Mouse (Mus musculus): ENCODE results near the gene Neurod4. TPM values are rescaled to one million over a fixed set of nuclear protein-coding genes. Genes with fewer than 3 reads are reported as not detected.

The Neurod4 gene
- polyA plus RNA-seq (2011; ENCODE audit: insufficient read depth, insufficient read length, low replicate concordance, missing spikeins): not detected in 2 replicates

DNA sequence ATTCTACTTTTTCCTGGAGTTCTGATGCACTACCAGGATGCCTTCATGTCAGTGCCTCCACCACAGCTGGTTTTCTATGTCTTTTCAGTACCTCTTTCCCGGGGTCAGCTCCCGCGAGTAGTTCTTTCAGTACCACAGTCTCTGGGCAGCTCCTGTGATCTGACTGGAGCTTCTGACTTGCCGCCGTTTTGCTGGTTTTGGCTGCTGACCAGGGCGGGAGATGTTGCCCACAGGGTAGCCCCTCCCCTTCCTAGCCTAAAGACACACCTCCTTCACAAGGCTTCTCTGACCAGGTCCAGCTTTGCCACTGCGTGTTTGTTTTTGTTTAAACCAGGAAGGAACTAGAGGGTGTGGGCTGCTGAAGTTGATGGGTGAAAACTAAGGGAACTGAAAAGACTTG lies at the start of gene Neurod4:
Gene Neurod4, minus strand, starts transcription at position 175 of the 400 bp plus-strand sequence.
- Histone ChIP-seq H3K4me1 (ENCODE audit: control insufficient read depth, insufficient read depth, low read length) (no peaks in the 10 kb centered on the region), H3K27ac (ENCODE audit: control insufficient read depth, insufficient read depth, low read depth, low read length, poor library complexity) (no peak within 1 kb of the TSS), H3K4me3 (replicated peaks; ENCODE audit: control insufficient read depth, low read depth, low read length) (no peak within 1 kb of the TSS)
- TF ChIP-seq CTCF (IDR thresholded peaks at IDR 0.05; ENCODE audit: control insufficient read depth, insufficient read depth, low read length) (no peak), POLR2A (IDR thresholded peaks at IDR 0.05; ENCODE audit: borderline replicate concordance, control insufficient read depth, low read depth, low read length) (no peak)
- 1% methylated on average over 7 of the region's 7 CpGs for WGBS

DNA sequence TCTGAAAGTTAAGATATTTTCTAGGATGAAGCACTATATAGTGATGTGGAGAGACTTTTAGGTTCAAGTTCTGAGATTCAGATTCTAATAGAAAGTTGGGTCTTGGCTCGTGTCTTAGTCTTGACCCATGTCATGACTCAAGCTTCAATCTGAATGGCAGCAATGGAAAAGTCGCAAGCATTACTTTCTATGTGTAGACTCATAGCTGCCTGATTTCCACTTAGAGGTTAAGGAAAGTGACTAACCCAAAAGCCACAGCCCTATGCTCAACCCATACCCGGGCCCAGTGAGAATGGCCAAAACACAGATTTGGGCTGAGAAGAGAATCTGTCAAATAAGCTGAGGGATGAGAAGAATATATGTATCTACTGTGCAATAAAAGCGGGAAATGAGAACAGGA lies 44.2 kb upstream of the Neurod4 start:
- no peak overlapping the region for H3K4me3 ChIP-seq (replicated peaks; ENCODE audit: control insufficient read depth, low read depth, low read length)
- no peaks in the 10 kb centered on the region; the same call in 1 of the 2 replicates for H3K4me1 ChIP-seq (ENCODE audit: control insufficient read depth, insufficient read depth, low read length)
- WGBS: 40% methylated on average over 4 of the region's 4 CpGs
- TF ChIP-seq POLR2A (IDR thresholded peaks at IDR 0.05; ENCODE audit: borderline replicate concordance, control insufficient read depth, low read depth, low read length): no peak
- no peak overlapping the region for H3K27ac ChIP-seq (ENCODE audit: control insufficient read depth, insufficient read depth, low read depth, low read length, poor library complexity)

DNA sequence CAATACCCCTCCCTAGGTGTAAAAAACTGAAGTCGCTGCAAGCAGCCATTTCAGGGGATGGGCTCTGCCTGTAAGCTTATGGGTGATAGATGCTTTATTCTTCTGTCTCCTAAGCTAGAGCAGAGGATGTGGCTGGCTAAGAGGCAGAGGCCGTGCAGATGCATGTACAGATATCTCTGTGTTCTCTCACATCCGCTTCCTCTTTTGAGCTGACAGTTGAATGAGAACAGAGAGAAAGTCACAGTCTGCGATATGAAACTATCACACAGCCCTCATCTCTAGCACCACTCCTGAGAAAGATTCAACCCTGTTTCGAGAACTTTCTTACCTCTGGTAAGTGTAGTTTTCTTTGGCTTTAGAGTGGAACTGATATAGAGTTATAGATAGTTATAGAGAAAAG lies 42.6 kb upstream of the Neurod4 start, which contains the start of gene Tespa1:
Gene Tespa1, plus strand, starts transcription at position 234 of the 400 bp plus-strand sequence.
- Histone ChIP-seq H3K27ac (ENCODE audit: control insufficient read depth, insufficient read depth, low read depth, low read length, poor library complexity) (no peak within 1 kb of the TSS), H3K4me1 (ENCODE audit: control insufficient read depth, insufficient read depth, low read length) (no peaks in the 10 kb centered on the region; the same call in 1 of the 2 replicates), H3K4me3 (replicated peaks; ENCODE audit: control insufficient read depth, low read depth, low read length) (no peak within 1 kb of the TSS)
- TF ChIP-seq POLR2A (IDR thresholded peaks at IDR 0.05; ENCODE audit: borderline replicate concordance, control insufficient read depth, low read depth, low read length) (no peak), CTCF (IDR thresholded peaks at IDR 0.05; ENCODE audit: control insufficient read depth, insufficient read depth, low read length) (no peak)
- WGBS: 3% methylated on average over 5 of the region's 5 CpGs

DNA sequence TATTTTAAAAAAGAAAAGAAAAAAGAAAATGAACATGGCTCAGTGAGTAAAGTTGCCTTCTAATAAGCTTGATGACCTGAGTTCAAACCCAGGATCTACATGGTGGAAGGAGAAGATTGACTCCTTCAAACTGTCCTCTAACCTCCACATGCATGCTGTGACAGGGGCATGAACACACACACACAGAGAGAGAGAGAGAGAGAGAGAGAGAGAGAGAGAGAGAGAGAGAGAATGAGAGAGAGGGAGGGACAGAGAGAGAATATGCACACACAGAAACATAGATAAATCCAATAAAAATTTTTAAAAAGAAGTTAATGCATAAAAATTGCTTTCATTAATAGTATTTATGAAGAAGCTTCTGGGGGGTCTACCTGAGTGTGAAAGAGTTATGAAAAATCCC lies 42.0 kb upstream of the Neurod4 start:
- Histone ChIP-seq H3K27ac (ENCODE audit: control insufficient read depth, insufficient read depth, low read depth, low read length, poor library complexity) (no peak overlapping the region), H3K4me1 (ENCODE audit: control insufficient read depth, insufficient read depth, low read length) (no peaks in the 10 kb centered on the region; the same call in 1 of the 2 replicates)
- TF ChIP-seq POLR2A (IDR thresholded peaks at IDR 0.05; ENCODE audit: borderline replicate concordance, control insufficient read depth, low read depth, low read length) (no peak), CTCF (IDR thresholded peaks at IDR 0.05; ENCODE audit: control insufficient read depth, insufficient read depth, low read length) (no peak)

DNA sequence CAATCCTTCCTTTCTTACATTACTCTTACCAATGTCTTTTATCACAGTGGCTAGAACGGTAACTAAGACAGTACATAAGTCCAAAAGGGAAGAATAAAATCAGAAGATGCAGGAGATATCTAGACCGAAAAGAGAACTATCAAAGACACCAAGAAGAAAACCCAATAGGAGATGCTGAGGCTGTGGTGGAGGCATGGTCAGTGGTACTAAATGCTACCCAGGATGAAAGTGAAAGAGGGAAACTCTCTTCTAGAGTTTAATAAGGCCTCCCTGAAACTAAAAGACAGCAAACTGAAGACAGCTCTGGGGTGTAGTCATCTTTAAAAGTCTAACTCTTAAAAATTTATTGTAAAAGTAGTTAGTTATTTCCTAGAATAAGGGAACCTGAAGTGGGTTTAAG lies 40.7 kb upstream of the Neurod4 start:
- Histone ChIP-seq H3K4me1 (ENCODE audit: control insufficient read depth, insufficient read depth, low read length) (no peaks in the 10 kb centered on the region; the same call in 1 of the 2 replicates), H3K4me3 (replicated peaks; ENCODE audit: control insufficient read depth, low read depth, low read length) (no peak overlapping the region), H3K27ac (ENCODE audit: control insufficient read depth, insufficient read depth, low read depth, low read length, poor library complexity) (no peak overlapping the region)
- TF ChIP-seq POLR2A (IDR thresholded peaks at IDR 0.05; ENCODE audit: borderline replicate concordance, control insufficient read depth, low read depth, low read length) (no peak), CTCF (IDR thresholded peaks at IDR 0.05; ENCODE audit: control insufficient read depth, insufficient read depth, low read length) (no peak)
- WGBS: 48% methylated on average over 2 of the region's 2 CpGs

More for the DNA sequence above, 42.0 kb upstream of the Neurod4 start:
- no peak overlapping the region for H3K4me3 ChIP-seq (replicated peaks; ENCODE audit: control insufficient read depth, low read depth, low read length)

DNA sequence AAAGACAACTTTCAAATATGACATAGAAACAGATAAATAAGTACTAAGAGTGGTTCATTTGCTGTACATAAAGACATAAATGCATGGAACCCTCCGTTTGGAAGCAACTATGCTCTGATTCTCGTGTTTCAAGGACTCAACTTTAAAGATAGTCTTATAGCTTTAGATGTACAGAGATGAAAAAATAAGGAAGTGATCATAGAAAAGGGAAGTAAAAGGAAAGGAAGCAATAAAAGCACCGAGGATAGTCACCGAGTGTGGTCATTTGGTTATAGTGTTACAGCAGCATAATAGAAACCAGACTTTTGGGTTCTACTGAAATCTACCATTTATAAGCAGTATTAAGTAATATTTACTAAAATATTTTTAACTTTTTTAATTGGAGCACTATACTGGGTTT lies 38.7 kb upstream of the Neurod4 start:
- no peak overlapping the region for H3K4me3 ChIP-seq (replicated peaks; ENCODE audit: control insufficient read depth, low read depth, low read length)
- H3K27ac ChIP-seq (ENCODE audit: control insufficient read depth, insufficient read depth, low read depth, low read length, poor library complexity): no peak overlapping the region
- 7% methylated on average over 4 of the region's 4 CpGs for WGBS
- H3K4me1 ChIP-seq (ENCODE audit: control insufficient read depth, insufficient read depth, low read length): no peaks in the 10 kb centered on the region; the same call in 1 of the 2 replicates
- TF ChIP-seq CTCF (IDR thresholded peaks at IDR 0.05; ENCODE audit: control insufficient read depth, insufficient read depth, low read length): no peak
- no peak for TF ChIP-seq POLR2A (IDR thresholded peaks at IDR 0.05; ENCODE audit: borderline replicate concordance, control insufficient read depth, low read depth, low read length)

DNA sequence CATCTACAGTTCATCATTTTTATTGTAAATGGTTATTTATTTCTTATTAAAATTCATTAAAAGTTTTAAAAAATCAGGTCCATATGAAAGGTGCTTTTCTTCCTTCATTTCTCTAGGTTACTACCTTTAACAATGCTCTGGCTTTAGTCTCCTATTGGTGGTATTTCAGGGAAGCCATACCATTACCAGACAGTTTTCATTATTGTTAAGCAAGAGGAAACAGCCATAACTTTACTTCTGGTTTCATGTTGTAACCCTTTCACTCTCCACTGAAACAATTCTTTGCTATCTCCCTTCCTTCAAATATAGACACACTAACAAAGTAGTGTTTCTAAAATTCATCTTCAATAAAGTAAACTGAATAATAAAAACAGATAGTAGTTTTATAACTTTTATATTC lies 35.8 kb upstream of the Neurod4 start:
- TF ChIP-seq CTCF (IDR thresholded peaks at IDR 0.05; ENCODE audit: control insufficient read depth, insufficient read depth, low read length) (no peak), POLR2A (IDR thresholded peaks at IDR 0.05; ENCODE audit: borderline replicate concordance, control insufficient read depth, low read depth, low read length) (no peak)
- H3K4me1 ChIP-seq (ENCODE audit: control insufficient read depth, insufficient read depth, low read length): no peaks in the 10 kb centered on the region; the same call in 1 of the 2 replicates
- H3K4me3 ChIP-seq (replicated peaks; ENCODE audit: control insufficient read depth, low read depth, low read length): no peak overlapping the region
- H3K27ac ChIP-seq (ENCODE audit: control insufficient read depth, insufficient read depth, low read depth, low read length, poor library complexity): no peak overlapping the region

DNA sequence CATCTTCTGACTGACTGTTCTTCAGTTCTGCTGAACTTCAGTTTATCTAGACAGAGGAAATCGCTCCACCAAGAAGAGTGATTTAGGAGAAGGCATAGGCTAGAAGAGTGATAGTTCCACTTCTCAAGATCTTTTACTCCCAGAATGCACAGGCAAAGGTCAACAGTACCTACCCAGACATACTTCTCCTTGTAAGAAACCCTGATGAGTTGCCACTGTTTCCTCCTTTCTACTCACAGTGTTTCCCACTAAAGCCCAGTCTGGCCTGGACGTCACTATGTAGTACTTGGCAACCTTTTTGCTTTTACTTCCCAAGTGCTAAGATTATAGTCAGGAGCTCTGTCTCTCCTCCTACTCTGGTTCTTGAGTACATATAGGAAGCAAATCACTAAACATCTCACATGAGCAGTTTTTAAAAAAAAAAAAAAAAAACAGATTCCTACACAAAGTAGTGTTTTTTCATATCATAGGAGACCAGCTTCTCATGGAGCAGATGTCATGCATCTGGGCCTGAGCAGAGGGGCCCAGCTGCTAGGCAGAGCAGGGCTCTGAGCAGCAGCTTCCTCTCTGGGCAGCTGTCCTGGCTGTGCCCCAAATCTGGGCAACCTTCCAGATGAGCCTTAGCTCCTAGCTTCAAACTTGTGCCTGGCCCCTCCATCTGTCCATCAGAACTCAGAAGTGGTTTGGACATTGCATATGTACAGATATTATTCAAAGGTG lies 34.2 kb upstream of the Neurod4 start:
- Histone ChIP-seq H3K4me3 (replicated peaks; ENCODE audit: control insufficient read depth, low read depth, low read length) (no peak overlapping the region), H3K4me1 (ENCODE audit: control insufficient read depth, insufficient read depth, low read length) (no peaks in the 10 kb centered on the region), H3K27ac (ENCODE audit: control insufficient read depth, insufficient read depth, low read depth, low read length, poor library complexity) (no peak overlapping the region)
- WGBS: 28% methylated on average over 2 of the region's 2 CpGs
- TF ChIP-seq CTCF (IDR thresholded peaks at IDR 0.05; ENCODE audit: control insufficient read depth, insufficient read depth, low read length): no peak
- TF ChIP-seq POLR2A (IDR thresholded peaks at IDR 0.05; ENCODE audit: borderline replicate concordance, control insufficient read depth, low read depth, low read length): no peak
